Mouse (Mus musculus): Measurements from ENCODE around the gene Zglp1.

DNA sequence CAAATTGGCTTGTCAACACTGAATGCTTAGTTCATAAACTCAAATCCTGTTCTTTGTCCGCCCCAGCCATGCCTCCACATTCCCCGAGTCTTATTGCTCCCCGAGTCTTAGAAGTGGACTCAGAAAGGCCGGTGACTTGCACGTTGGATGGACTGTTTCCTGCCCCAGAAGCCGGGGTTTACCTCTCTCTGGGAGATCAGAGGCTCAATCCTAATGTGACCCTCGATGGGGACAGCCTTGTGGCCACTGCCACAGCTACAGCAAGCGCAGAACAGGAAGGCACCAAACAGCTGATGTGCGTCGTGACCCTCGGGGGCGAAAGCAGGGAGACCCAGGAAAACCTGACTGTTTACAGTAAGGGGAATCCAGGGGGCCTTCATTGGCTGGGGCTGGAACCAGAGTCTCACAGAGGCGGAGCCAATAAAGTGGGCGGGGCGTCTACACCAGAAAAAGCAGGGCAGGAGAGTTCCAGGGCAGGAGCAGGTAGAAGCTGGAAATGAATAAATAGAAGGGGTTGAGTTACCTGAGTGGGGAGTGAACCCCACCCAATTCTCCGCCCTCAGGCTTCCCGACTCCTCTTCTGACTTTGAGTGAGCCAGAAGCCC, 32.3 kb downstream of the Zglp1 start:
- TF ChIP-seq CTCF (IDR thresholded peaks at IDR 0.05; ENCODE audit: borderline replicate concordance, insufficient read depth, low read length) (no peak), POLR2A (IDR thresholded peaks at IDR 0.05; ENCODE audit: low read depth, low read length) (no peak)
